Mouse (Mus musculus): ENCODE measurements around the gene Ctss. TPM values are rescaled to one million over a fixed set of nuclear protein-coding genes. Genes with fewer than 3 reads are reported as not detected.

Gene Ctss
- polyA plus RNA-seq (2012), result 2.0 and 3.0 TPM in 2 replicates

GRCm38 (mm10) chr3:95526622-95527211, at the start of gene Ctss:
Ctss (plus strand) TSS chr3:95526786.

GRCm38 (mm10) chr3:95499024-95499423, 27.6 kb upstream of the Ctss start, which contains the start of gene Ctsk:
Ctsk (plus strand) TSS chr3:95499256.

GRCm38 (mm10) chr3:95559437-95559836, 32.9 kb downstream of the Ctss start, which contains the start of gene Hormad1:
Hormad1 (plus strand) TSS chr3:95559677.

DNA sequence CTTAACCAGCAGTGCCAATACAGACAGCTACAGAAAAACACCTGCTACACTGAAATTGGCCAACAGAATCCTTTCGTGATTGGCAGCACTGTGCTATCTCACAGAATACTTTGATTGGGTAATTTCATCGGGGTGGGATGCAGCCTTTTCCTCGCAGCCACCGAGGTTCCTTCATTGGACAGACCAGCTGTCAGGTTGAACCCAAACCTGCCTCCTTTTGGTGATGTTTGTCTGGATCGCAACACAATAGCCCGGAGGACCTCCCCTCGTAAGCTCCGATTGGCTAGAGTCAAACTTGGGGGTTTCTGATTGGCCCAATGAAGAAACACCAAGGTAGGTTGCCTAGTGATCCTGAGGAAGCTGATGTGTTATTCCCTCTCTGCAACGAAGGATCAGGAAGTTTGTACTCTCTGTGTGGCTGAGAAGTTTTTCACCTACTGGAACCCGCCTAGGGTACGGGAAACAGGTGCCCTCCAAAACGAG, 62.1 kb downstream of the Ctss start, which contains the start of gene Golph3l:
Gene Golph3l (plus strand): TSS at position 331 of the 483 bp plus-strand sequence.

Other genes starting within 250 kb of the Ctss start
- gene Mindy1, start 245.4 kb upstream of the Ctss start, polyA plus RNA-seq (2012), result 118 and 120 TPM in 2 replicates
- 2.8 and 3.0 TPM in 2 replicates for gene Prune1, start 244.7 kb upstream of the Ctss start, polyA plus RNA-seq (2012)
- gene Anxa9, start 219.6 kb upstream of the Ctss start, polyA plus RNA-seq (2012), result 2.0 and 2.2 TPM in 2 replicates
- gene Cers2, start 212.0 kb upstream of the Ctss start, polyA plus RNA-seq (2012), result 352 and 417 TPM in 2 replicates
- gene Setdb1, start 169.6 kb upstream of the Ctss start, polyA plus RNA-seq (2012), result 12.8 and 14.9 TPM in 2 replicates
- not detected in 2 replicates for gene 4930558C23Rik, start 123.9 kb upstream of the Ctss start, polyA plus RNA-seq (2012)
- 14.1 and 15.5 TPM in 2 replicates for gene Arnt, start 92.4 kb upstream of the Ctss start, polyA plus RNA-seq (2012)
- not detected in 2 replicates for gene Ctsk, start 27.5 kb upstream of the Ctss start, polyA plus RNA-seq (2012)
- not detected in 2 replicates for gene Hormad1, start 32.9 kb downstream of the Ctss start, polyA plus RNA-seq (2012)
- gene Golph3l, start 62.1 kb downstream of the Ctss start, polyA plus RNA-seq (2012), result 1.2 and 2.4 TPM in 2 replicates
- gene Ensa, start 98.2 kb downstream of the Ctss start, polyA plus RNA-seq (2012), result 17.9 and 21.4 TPM in 2 replicates
- gene Mcl1, start 132.0 kb downstream of the Ctss start, polyA plus RNA-seq (2012), result 437 and 552 TPM in 2 replicates
- gene Adamtsl4, start 161.1 kb downstream of the Ctss start, polyA plus RNA-seq (2012), result 1.3 and 1.6 TPM in 2 replicates
- 11.3 and 14.5 TPM in 2 replicates for gene Ecm1, start 212.8 kb downstream of the Ctss start, polyA plus RNA-seq (2012)
- 41.4 and 54.6 TPM in 2 replicates for gene Tars2, start 233.4 kb downstream of the Ctss start, polyA plus RNA-seq (2012)